8 mouse cellular contexts compared by ENCODE assay signal in genomic region chr11:103158621-103159478, GRCm38 (mm10). TPM values are rescaled to one million over a fixed set of nuclear protein-coding genes. Genes with fewer than 3 reads are reported as not detected.
DNase-seq lines count a peak whose midpoint lies in the region; ATAC-seq and TF ChIP-seq lines count a peak whose summit lies in the region.

No protein-coding gene starts in this region.

- peak overlapping the region; percentile 79 for H3K27ac ChIP-seq in heart, embryonic 10.5 days
- peak overlapping the region; percentile 21; the same call in 1 of the 2 replicates for H3K27ac ChIP-seq in kidney, embryonic 14.5 days (ENCODE audit: low read depth, low read length)
- no peak overlapping the region for H3K27ac ChIP-seq in limb, embryonic 14.5 days (replicated peaks; ENCODE audit: low read depth, low read length)
- H3K27ac ChIP-seq in midbrain, postnatal 0 days (ENCODE audit: low read depth, low read length), result no peak overlapping the region

- H3K4me1 ChIP-seq in erythroblast, embryonic 14.5 days (ENCODE audit: control insufficient read depth), result peaks cover 15% of the 10 kb centered on the region
- H3K4me1 ChIP-seq in heart, embryonic 10.5 days, result peaks cover 8% of the 10 kb centered on the region
- no peaks in the 10 kb centered on the region for H3K4me1 ChIP-seq in kidney, embryonic 14.5 days (ENCODE audit: control insufficient read depth, insufficient read depth, low read length)
- peaks cover 3% of the 10 kb centered on the region; the same call in 1 of the 2 replicates for H3K4me1 ChIP-seq in limb, embryonic 14.5 days (ENCODE audit: control insufficient read depth, insufficient read depth, low read length)
- H3K4me1 ChIP-seq in midbrain, postnatal 0 days (ENCODE audit: insufficient read depth, low read length), result no peaks in the 10 kb centered on the region

- no peak for TF ChIP-seq POLR2A in brain, embryonic 14.5 days (IDR thresholded peaks at IDR 0.05; ENCODE audit: borderline replicate concordance, extremely low read depth, insufficient read depth, insufficient read length, poor library complexity, severe bottlenecking)
- no peak for TF ChIP-seq POLR2A in limb, embryonic 14.5 days (IDR thresholded peaks at IDR 0.05; ENCODE audit: borderline replicate concordance, extremely low read depth, insufficient read depth, insufficient read length)

- H3K4me2 ChIP-seq in kidney, embryonic 14.5 days (replicated peaks; ENCODE audit: low read depth, low read length), result peak overlapping the region; percentile 59
- H3K4me2 ChIP-seq in limb, embryonic 14.5 days (replicated peaks; ENCODE audit: low read depth, low read length, severe bottlenecking), result peak overlapping the region; percentile 49
- peak overlapping the region; percentile 15 for H3K4me2 ChIP-seq in midbrain, postnatal 0 days (ENCODE audit: low read depth, low read length, poor library complexity, severe bottlenecking)

- under 1% methylated on average over 25 of the region's 25 CpGs for WGBS in heart, embryonic 10.5 days
- WGBS in kidney, embryonic 14.5 days, result under 1% methylated on average over 25 of the region's 25 CpGs
- 2% methylated on average over 24 of the region's 25 CpGs for WGBS in limb, embryonic 14.5 days
- WGBS in midbrain, postnatal 0 days, result 2% methylated on average over 25 of the region's 25 CpGs

- peak; percentile 97 for ATAC-seq in kidney, embryonic 14.5 days (ENCODE audit: low FRiP score, low TSS enrichment)
- peak; percentile 92 for ATAC-seq in limb, embryonic 14.5 days (ENCODE audit: low FRiP score, low read depth)
- ATAC-seq in midbrain, postnatal 0 days (ENCODE audit: low FRiP score), result peak; percentile 89

- no peaks in the 10 kb centered on the region for H3K9me3 ChIP-seq in erythroblast, embryonic 14.5 days (ENCODE audit: control insufficient read depth, low read length)
- no peaks in the 10 kb centered on the region for H3K9me3 ChIP-seq in heart, embryonic 10.5 days
- H3K9me3 ChIP-seq in kidney, embryonic 14.5 days (ENCODE audit: control insufficient read depth, low read length), result no peaks in the 10 kb centered on the region
- H3K9me3 ChIP-seq in limb, embryonic 14.5 days (ENCODE audit: control insufficient read depth, low read length), result no peaks in the 10 kb centered on the region
- H3K9me3 ChIP-seq in midbrain, postnatal 0 days (ENCODE audit: low read length), result no peaks in the 10 kb centered on the region

- peak overlapping the region; percentile 44 for H3K9ac ChIP-seq in kidney, embryonic 14.5 days (ENCODE audit: low read depth, low read length)
- H3K9ac ChIP-seq in limb, embryonic 14.5 days (ENCODE audit: low read depth, low read length, severe bottlenecking), result 0 out of 2 replicates have a peak overlapping the region, but pooled peaks have one; percentile 22
- H3K9ac ChIP-seq in midbrain, postnatal 0 days (replicated peaks; ENCODE audit: low read length, poor library complexity, severe bottlenecking), result no peak overlapping the region

- peak overlapping the region; percentile 58 for H3K4me3 ChIP-seq in erythroblast, embryonic 14.5 days (replicated peaks)
- H3K4me3 ChIP-seq in heart, embryonic 10.5 days, result peak overlapping the region; percentile 59
- peak overlapping the region; percentile 35 for H3K4me3 ChIP-seq in kidney, embryonic 14.5 days (ENCODE audit: low read length)
- peak overlapping the region; percentile 21 for H3K4me3 ChIP-seq in limb, embryonic 14.5 days (replicated peaks; ENCODE audit: low read length)
- no peak overlapping the region for H3K4me3 ChIP-seq in midbrain, postnatal 0 days (ENCODE audit: low read depth, low read length)

- no peaks in the 10 kb centered on the region for H3K27me3 ChIP-seq in erythroblast, embryonic 14.5 days (ENCODE audit: control insufficient read depth)
- H3K27me3 ChIP-seq in heart, embryonic 10.5 days (ENCODE audit: insufficient read depth, poor library complexity, severe bottlenecking), result 0 out of 2 replicates have a peak, but pooled peaks cover 3% of the 10 kb centered on the region
- no peaks in the 10 kb centered on the region for H3K27me3 ChIP-seq in kidney, embryonic 14.5 days (ENCODE audit: control insufficient read depth, insufficient read depth, low read length)
- H3K27me3 ChIP-seq in limb, embryonic 14.5 days (ENCODE audit: control insufficient read depth, insufficient read depth, low read length), result no peaks in the 10 kb centered on the region
- no peaks in the 10 kb centered on the region for H3K27me3 ChIP-seq in midbrain, postnatal 0 days (ENCODE audit: insufficient read depth, low read length)

- peak; percentile 91 for DNase-seq in CD4-positive helper T cell, adult 2 months (ENCODE audit: low read depth, low spot score)
- DNase-seq in brain, embryonic 14.5 days (ENCODE audit: low read depth), result peak; percentile 91
- peak; percentile 97 for DNase-seq in heart, embryonic 10.5 days (ENCODE audit: low spot score)
- peak; percentile 90 for DNase-seq in limb, embryonic 14.5 days (ENCODE audit: low spot score)
- peak; percentile 89 for DNase-seq in midbrain, postnatal 0 days (ENCODE audit: low spot score)
- peak; percentile 96 to 97 for DNase-seq in spleen, postnatal 10 days (ENCODE audit: low spot score in 2 of 2)

- peak; percentile 96 for TF ChIP-seq CTCF in brain, embryonic 14.5 days (IDR thresholded peaks at IDR 0.05; ENCODE audit: borderline replicate concordance, extremely low read depth, insufficient read depth, insufficient read length)
- TF ChIP-seq CTCF in midbrain, postnatal 0 days (IDR thresholded peaks at IDR 0.05), result peak; percentile 88

- no peaks in the 10 kb centered on the region for H3K36me3 ChIP-seq in erythroblast, embryonic 14.5 days (ENCODE audit: control insufficient read depth)
- no peaks in the 10 kb centered on the region for H3K36me3 ChIP-seq in heart, embryonic 10.5 days
- no peaks in the 10 kb centered on the region for H3K36me3 ChIP-seq in kidney, embryonic 14.5 days (ENCODE audit: control insufficient read depth, insufficient read depth, low read length)
- no peaks in the 10 kb centered on the region for H3K36me3 ChIP-seq in limb, embryonic 14.5 days (ENCODE audit: control insufficient read depth, insufficient read depth, low read length)
- H3K36me3 ChIP-seq in midbrain, postnatal 0 days (ENCODE audit: insufficient read depth, low read length), result no peaks in the 10 kb centered on the region

RNA-seq across cellular contexts. Expression of gene Fmnl1, which starts 12.1 kb away (rescaled TPM):
- 16.1 and 28.6 TPM in 2 replicates for polyA plus RNA-seq in brain, embryonic 14.5 days (2012; rRNA removed)
- polyA plus RNA-seq in erythroblast, embryonic 14.5 days (2012), result 0.20 and 0.39 TPM in 2 replicates
- 0.92 and 1.2 TPM in 2 replicates for polyA plus RNA-seq in heart, embryonic 10.5 days (2016; fragmentation: Nextera tagmentation; extraction: Ambion mirVana)
- 1.1 and 4.0 TPM in 2 replicates for polyA plus RNA-seq in kidney, embryonic 14.5 days (2014; fragmentation: Nextera tagmentation; extraction: Ambion mirVana)
- 3.7 and 3.8 TPM in 2 replicates for polyA plus RNA-seq in limb, embryonic 14.5 days (2012; rRNA removed)
- 2.5 and 2.6 TPM in 2 replicates for polyA plus RNA-seq in limb, embryonic 14.5 days (2014; fragmentation: Nextera tagmentation; extraction: Ambion mirVana)
- 12.0 and 14.3 TPM in 2 replicates for total RNA-seq in midbrain, postnatal 0 days (2014; rRNA removed)
- polyA plus RNA-seq in midbrain, postnatal 0 days (2015; fragmentation: Nextera tagmentation; extraction: Ambion mirVana), result 7.3 and 9.5 TPM in 2 replicates

RNA-seq across cellular contexts. Expression of gene Hexim2, which starts 26.6 kb away (rescaled TPM):
- 12.5 and 18.7 TPM in 2 replicates for polyA plus RNA-seq in brain, embryonic 14.5 days (2012; rRNA removed)
- 2.5 and 3.4 TPM in 2 replicates for polyA plus RNA-seq in erythroblast, embryonic 14.5 days (2012)
- 6.5 and 7.9 TPM in 2 replicates for polyA plus RNA-seq in heart, embryonic 10.5 days (2016; fragmentation: Nextera tagmentation; extraction: Ambion mirVana)
- 8.3 and 10.3 TPM in 2 replicates for polyA plus RNA-seq in kidney, embryonic 14.5 days (2014; fragmentation: Nextera tagmentation; extraction: Ambion mirVana)
- 9.4 and 10.8 TPM in 2 replicates for polyA plus RNA-seq in limb, embryonic 14.5 days (2012; rRNA removed)
- polyA plus RNA-seq in limb, embryonic 14.5 days (2014; fragmentation: Nextera tagmentation; extraction: Ambion mirVana), result 8.6 and 11.1 TPM in 2 replicates
- 46.3 and 57.8 TPM in 2 replicates for total RNA-seq in midbrain, postnatal 0 days (2014; rRNA removed)
- 38.0 and 40.5 TPM in 2 replicates for polyA plus RNA-seq in midbrain, postnatal 0 days (2015; fragmentation: Nextera tagmentation; extraction: Ambion mirVana)

RNA-seq across cellular contexts. Expression of gene Hexim1, which starts 42.8 kb away (rescaled TPM):
- 14.4 and 18.9 TPM in 2 replicates for polyA plus RNA-seq in brain, embryonic 14.5 days (2012; rRNA removed)
- 7.6 and 7.7 TPM in 2 replicates for polyA plus RNA-seq in erythroblast, embryonic 14.5 days (2012)
- polyA plus RNA-seq in heart, embryonic 10.5 days (2016; fragmentation: Nextera tagmentation; extraction: Ambion mirVana), result 1.8 and 2.8 TPM in 2 replicates
- polyA plus RNA-seq in kidney, embryonic 14.5 days (2014; fragmentation: Nextera tagmentation; extraction: Ambion mirVana), result 7.1 and 8.9 TPM in 2 replicates
- 17.7 and 21.1 TPM in 2 replicates for polyA plus RNA-seq in limb, embryonic 14.5 days (2012; rRNA removed)
- polyA plus RNA-seq in limb, embryonic 14.5 days (2014; fragmentation: Nextera tagmentation; extraction: Ambion mirVana), result 7.5 and 8.4 TPM in 2 replicates
- 15.5 and 19.1 TPM in 2 replicates for total RNA-seq in midbrain, postnatal 0 days (2014; rRNA removed)
- polyA plus RNA-seq in midbrain, postnatal 0 days (2015; fragmentation: Nextera tagmentation; extraction: Ambion mirVana), result 3.2 and 4.5 TPM in 2 replicates

RNA-seq across cellular contexts. Expression of gene 1700023F06Rik, which starts 49.5 kb away (rescaled TPM):
- polyA plus RNA-seq in brain, embryonic 14.5 days (2012; rRNA removed), result 1.4 and 1.7 TPM in 2 replicates
- not detected in 2 replicates for polyA plus RNA-seq in erythroblast, embryonic 14.5 days (2012)
- polyA plus RNA-seq in heart, embryonic 10.5 days (2016; fragmentation: Nextera tagmentation; extraction: Ambion mirVana), result 0.35 TPM in 1 of 2 replicates, not detected in the other
- 0.26 and 0.29 TPM in 2 replicates for polyA plus RNA-seq in kidney, embryonic 14.5 days (2014; fragmentation: Nextera tagmentation; extraction: Ambion mirVana)
- polyA plus RNA-seq in limb, embryonic 14.5 days (2012; rRNA removed), result 0.56 and 0.57 TPM in 2 replicates
- 0.88 and 1.5 TPM in 2 replicates for polyA plus RNA-seq in limb, embryonic 14.5 days (2014; fragmentation: Nextera tagmentation; extraction: Ambion mirVana)
- 0.61 TPM in 1 of 2 replicates, not detected in the other for total RNA-seq in midbrain, postnatal 0 days (2014; rRNA removed)
- polyA plus RNA-seq in midbrain, postnatal 0 days (2015; fragmentation: Nextera tagmentation; extraction: Ambion mirVana), result 4.3 and 4.9 TPM in 2 replicates

RNA-seq across cellular contexts. Expression of gene Acbd4, which starts 57.4 kb away (rescaled TPM):
- polyA plus RNA-seq in brain, embryonic 14.5 days (2012; rRNA removed), result 4.5 and 4.6 TPM in 2 replicates
- 67.7 and 78.7 TPM in 2 replicates for polyA plus RNA-seq in erythroblast, embryonic 14.5 days (2012)
- 9.8 and 10.2 TPM in 2 replicates for polyA plus RNA-seq in heart, embryonic 10.5 days (2016; fragmentation: Nextera tagmentation; extraction: Ambion mirVana)
- polyA plus RNA-seq in kidney, embryonic 14.5 days (2014; fragmentation: Nextera tagmentation; extraction: Ambion mirVana), result 15.8 and 16.9 TPM in 2 replicates
- 11.2 and 14.2 TPM in 2 replicates for polyA plus RNA-seq in limb, embryonic 14.5 days (2012; rRNA removed)
- 20.2 and 25.2 TPM in 2 replicates for polyA plus RNA-seq in limb, embryonic 14.5 days (2014; fragmentation: Nextera tagmentation; extraction: Ambion mirVana)
- 21.8 and 22.9 TPM in 2 replicates for total RNA-seq in midbrain, postnatal 0 days (2014; rRNA removed)
- 17.5 and 21.8 TPM in 2 replicates for polyA plus RNA-seq in midbrain, postnatal 0 days (2015; fragmentation: Nextera tagmentation; extraction: Ambion mirVana)

Comparison
In these comparisons a context has a peak if more than half of its experiments do, and no peak if none do; other contexts are left out.
1. H3K27ac ChIP-seq: peak in heart, embryonic 10.5 days (single experiment) and kidney, embryonic 14.5 days (single experiment); none in limb, embryonic 14.5 days (single experiment) and midbrain, postnatal 0 days (single experiment).
2. Peak in every context shown above with its lines, with median percentiles within 50 percentile points of each other: DNase-seq, ATAC-seq and H3K4me2 ChIP-seq.